Mouse (Mus musculus) myocyte (in vitro differentiated cells): ENCODE results near the gene Tmem56. TPM values are rescaled to one million over a fixed set of nuclear protein-coding genes. Genes with fewer than 3 reads are reported as not detected.

Experiments
- H3K27me3 ChIP-seq: one replicate; pipeline ENCODE4 v1.6.1; 2011; ENCODE audit not compliant: control insufficient read depth, insufficient read depth, insufficient read length
- H3K36me3 ChIP-seq: one replicate; pipeline ENCODE4 v1.6.1; 2011; ENCODE audit not compliant: control insufficient read depth, insufficient read depth
- H3K4me2 ChIP-seq: one replicate; pipeline ENCODE4 v1.6.1; 2011; ENCODE audit warnings: low read depth, control low read depth
- H3K4me3 ChIP-seq: one replicate; pipeline ENCODE4 v1.5.1; 2011; ENCODE audit warnings: mild to moderate bottlenecking, control low read depth, moderate library complexity
- H3K79me2 ChIP-seq: one replicate; pipeline ENCODE4 v1.6.1; 2011; ENCODE audit not compliant: control insufficient read depth, insufficient read depth
- H3ac ChIP-seq: one replicate; pipeline ENCODE4 v1.6.1; 2011; ENCODE audit not compliant: control insufficient read depth, insufficient read length
- CEBPB ChIP-seq: IDR thresholded peaks from 2 replicates; pipeline ENCODE4 v1.6.1; 2011; ENCODE audit warnings: mild to moderate bottlenecking, moderate library complexity; ENCODE audit not compliant: poor library complexity, insufficient read depth, severe bottlenecking
- E2F4 ChIP-seq: IDR thresholded peaks from one replicate; pipeline ENCODE4 v1.6.1; 2011; ENCODE audit warnings: mild to moderate bottlenecking, control low read depth, moderate library complexity; ENCODE audit not compliant: insufficient read depth
- MAX ChIP-seq: IDR thresholded peaks from one replicate; pipeline ENCODE4 v1.6.1; 2011; ENCODE audit warnings: low read depth, mild to moderate bottlenecking, control low read depth
- MYOD1 ChIP-seq, 3 experiments: IDR thresholded peaks; one replicate each; pipeline ENCODE4 v1.6.1; 2011; ENCODE audit warnings: control low read depth in 2 of 3, low read depth in 2 of 3, mild to moderate bottlenecking in 2 of 3, moderate library complexity in 1 of 3; ENCODE audit not compliant: insufficient read length in 2 of 3, control insufficient read depth in 1 of 3
- MYOG ChIP-seq, 3 experiments: IDR thresholded peaks; one replicate each; pipeline ENCODE4 v1.6.1; 2011; ENCODE audit warnings: control low read depth in 2 of 3, low read depth in 2 of 3, mild to moderate bottlenecking in 2 of 3; ENCODE audit not compliant: insufficient read length in 2 of 3, control insufficient read depth in 1 of 3, insufficient read depth in 1 of 3
- POLR2A ChIP-seq: IDR thresholded peaks from one replicate; pipeline ENCODE4 v1.6.1; 2011; ENCODE audit warnings: low read depth, mild to moderate bottlenecking, control low read depth, moderate library complexity; ENCODE audit not compliant: insufficient read length
- POLR2AphosphoS2 ChIP-seq: IDR thresholded peaks from one replicate; pipeline ENCODE4 v1.6.1; 2011; ENCODE audit warnings: low read depth, control low read depth; ENCODE audit not compliant: insufficient read length
- REST ChIP-seq: IDR thresholded peaks from one replicate; pipeline ENCODE4 v1.6.1; 2011; ENCODE audit warnings: mild to moderate bottlenecking, control low read depth, moderate library complexity; ENCODE audit not compliant: insufficient read depth, insufficient read length
- SRF ChIP-seq: IDR thresholded peaks from one replicate; pipeline ENCODE4 v1.6.1; 2011; ENCODE audit warnings: low read depth; ENCODE audit not compliant: control insufficient read depth, insufficient read length
- TCF12 ChIP-seq: IDR thresholded peaks from one replicate; pipeline ENCODE4 v1.6.1; 2011; ENCODE audit warnings: mild to moderate bottlenecking, control low read depth; ENCODE audit not compliant: poor library complexity, insufficient read depth, severe bottlenecking
- TCF3 ChIP-seq: IDR thresholded peaks from one replicate; pipeline ENCODE4 v1.6.1; 2011; ENCODE audit warnings: low read depth, control low read depth; ENCODE audit not compliant: insufficient read length
- USF1 ChIP-seq: IDR thresholded peaks from one replicate; pipeline ENCODE4 v1.6.1; 2011; ENCODE audit warnings: low read depth, mild to moderate bottlenecking, control low read depth, moderate library complexity
- polyA plus RNA-seq: library from polyadenylated mRNA; unstranded; fragments of >200 nt; fragmentation: generic; extraction: Trizol; gene quantifications from one replicate; pipeline ENCODE4 v1.2.1, GENCODE M21; 2012; ENCODE audit warnings: missing spikeins

The Tmem56 gene
- polyA plus RNA-seq, 1 experiment: 0.13 TPM

- Histone ChIP-seq H3K4me3 (no peak overlapping the region), H3K36me3 (no peaks in the 10 kb centered on the region), H3ac (no peak overlapping the region), H3K79me2 (no peaks in the 10 kb centered on the region), H3K27me3 (no peaks in the 10 kb centered on the region), H3K4me2 (no peak overlapping the region)
- TF ChIP-seq USF1 (no peak), MYOD1 (IDR thresholded peaks at IDR 0.05; ENCODE audit: control insufficient read depth in 1 of 3, insufficient read length in 2 of 3, low read depth in 2 of 3) (no peak), MAX (no peak), TCF3 (no peak), SRF (no peak), MYOG (IDR thresholded peaks at IDR 0.05; ENCODE audit: control insufficient read depth in 1 of 3, insufficient read depth in 1 of 3, insufficient read length in 2 of 3, low read depth in 2 of 3) (no peak), REST (no peak)
Observed at GRCm38 (mm10) chr3:121169092-121169942, 113.6 kb downstream of the Tmem56 start.

- Histone ChIP-seq H3K36me3 (no peaks in the 10 kb centered on the region), H3K79me2 (no peaks in the 10 kb centered on the region), H3K4me2 (no peak overlapping the region), H3ac (no peak overlapping the region), H3K27me3 (no peaks in the 10 kb centered on the region), H3K4me3 (no peak overlapping the region)
- TF ChIP-seq USF1: no peak
- TF ChIP-seq CEBPB: no peak
Observed at GRCm38 (mm10) chr3:121168581-121168980, 114.3 kb downstream of the Tmem56 start.

GRCm38 (mm10) chr3:121163271-121163819, 119.6 kb downstream of the Tmem56 start:
- no peaks in the 10 kb centered on the region for H3K27me3 ChIP-seq
- TF ChIP-seq CEBPB (no peak), SRF (no peak), REST (no peak), MYOG (IDR thresholded peaks at IDR 0.05; ENCODE audit: control insufficient read depth in 1 of 3, insufficient read depth in 1 of 3, insufficient read length in 2 of 3, low read depth in 2 of 3) (no peak), TCF3 (no peak), TCF12 (no peak), POLR2AphosphoS2 (no peak), MYOD1 (IDR thresholded peaks at IDR 0.05; ENCODE audit: control insufficient read depth in 1 of 3, insufficient read length in 2 of 3, low read depth in 2 of 3) (no peak)
- H3ac ChIP-seq: no peak overlapping the region
- no peaks in the 10 kb centered on the region for H3K79me2 ChIP-seq
- H3K4me3 ChIP-seq: no peak overlapping the region
- no peaks in the 10 kb centered on the region for H3K36me3 ChIP-seq
- no peak overlapping the region for H3K4me2 ChIP-seq

GRCm38 (mm10) chr3:121161661-121162060, 121.2 kb downstream of the Tmem56 start:
- no peaks in the 10 kb centered on the region for H3K79me2 ChIP-seq
- H3K36me3 ChIP-seq: no peaks in the 10 kb centered on the region
- H3ac ChIP-seq: no peak overlapping the region
- H3K4me2 ChIP-seq: no peak overlapping the region
- TF ChIP-seq MAX (no peak), TCF3 (no peak), CEBPB (no peak), SRF (no peak), POLR2AphosphoS2 (no peak), REST (no peak), TCF12 (no peak), USF1 (no peak), POLR2A (no peak), MYOG (IDR thresholded peaks at IDR 0.05; ENCODE audit: control insufficient read depth in 1 of 3, insufficient read depth in 1 of 3, insufficient read length in 2 of 3, low read depth in 2 of 3) (no peak), MYOD1 (IDR thresholded peaks at IDR 0.05; ENCODE audit: control insufficient read depth in 1 of 3, insufficient read length in 2 of 3, low read depth in 2 of 3) (no peak), E2F4 (no peak)
- H3K4me3 ChIP-seq: no peak overlapping the region
- no peaks in the 10 kb centered on the region for H3K27me3 ChIP-seq

- TF ChIP-seq MAX: no peak
- no peak for TF ChIP-seq MYOG (IDR thresholded peaks at IDR 0.05; ENCODE audit: control insufficient read depth in 1 of 3, insufficient read depth in 1 of 3, insufficient read length in 2 of 3, low read depth in 2 of 3)
- TF ChIP-seq USF1: no peak
- no peaks in the 10 kb centered on the region for H3K36me3 ChIP-seq
- no peak overlapping the region for H3K4me2 ChIP-seq
- no peak overlapping the region for H3ac ChIP-seq
- no peaks in the 10 kb centered on the region for H3K79me2 ChIP-seq
- no peak overlapping the region for H3K4me3 ChIP-seq
- H3K27me3 ChIP-seq: no peaks in the 10 kb centered on the region
Observed at GRCm38 (mm10) chr3:121160424-121160823, 122.5 kb downstream of the Tmem56 start.
